Mouse (Mus musculus): ENCODE measurements around the gene Ankrd36.

DNA sequence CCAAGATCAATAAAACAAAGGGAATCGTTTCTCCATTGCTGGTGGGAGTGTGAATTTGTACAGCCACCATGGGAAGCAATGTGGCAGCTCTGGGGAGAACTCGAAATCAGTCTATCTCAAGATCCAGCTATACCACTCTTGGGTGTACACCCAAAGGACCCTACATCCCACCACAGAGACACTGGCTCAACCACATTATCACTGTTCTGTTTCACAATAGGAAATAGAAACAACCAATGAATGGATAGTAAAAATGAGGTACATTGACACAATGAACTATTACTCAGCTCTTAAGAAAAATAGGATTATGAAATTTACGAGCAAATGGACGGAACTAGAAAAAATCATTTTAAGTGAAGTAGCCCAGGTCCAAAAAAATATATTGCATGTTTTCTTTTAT, 55.6 kb downstream of the Ankrd36 start:
- TF ChIP-seq POLR2A (IDR thresholded peaks at IDR 0.05; ENCODE audit: insufficient read depth, low read depth, low read length): no peak
- TF ChIP-seq EP300 (IDR thresholded peaks at IDR 0.05; ENCODE audit: insufficient read depth, low read depth, low read length): no peak

Measured in heart, adult 2 months (tissue).